ENCODE assay signal across 21 mouse cellular contexts in the genomic region with DNA sequence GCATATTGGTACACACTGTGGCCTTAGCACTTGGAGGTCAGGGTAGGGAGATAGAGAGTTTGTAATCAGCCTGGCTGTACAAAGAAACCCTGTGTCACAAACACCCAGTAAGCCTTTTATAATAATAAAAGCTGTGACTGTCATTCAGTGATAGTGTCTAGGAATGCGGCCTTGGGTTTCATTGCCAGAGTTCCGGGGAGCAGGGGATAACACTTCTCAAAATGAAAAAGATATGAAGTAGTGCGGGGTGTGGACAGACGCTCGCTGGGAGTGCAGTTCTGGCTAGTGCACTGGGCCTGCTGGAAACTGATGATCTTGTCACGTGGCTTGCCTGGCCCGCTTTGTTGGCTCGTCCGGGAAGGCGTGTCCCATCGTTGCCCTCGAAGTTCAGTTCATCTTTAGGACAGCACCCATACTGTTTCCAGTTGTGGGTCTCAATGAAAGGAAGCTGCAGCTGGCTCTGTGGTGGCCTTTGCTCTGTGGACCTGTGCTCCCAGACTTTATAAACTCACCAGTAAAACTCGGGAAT. TPM values are rescaled to one million over a fixed set of nuclear protein-coding genes. Genes with fewer than 3 reads are reported as not detected.
A peak's percentile ranks its signal among the peaks of the same experiment; 100 is the strongest.
DNase-seq lines count a peak whose midpoint lies in the region; ATAC-seq and TF ChIP-seq lines count a peak whose summit lies in the region.
"Had no signal": no experiment of that assay in that cellular context is flagged by ENCODE, and none has a peak within 500 bp of the region (broad histone marks: within the 10 kb centered on the region; RNA-seq: fewer than 3 reads in every experiment).

No protein-coding gene starts in this region.

- intact Hi-C loops in gastrocnemius, adult 2 months (cut with DNase I): no loop called here

- H3K36me3 ChIP-seq in heart, embryonic 14.5 days (ENCODE audit: control insufficient read depth, insufficient read depth, low read length): peaks cover 30% of the 10 kb centered on the region

- H3K4me1 ChIP-seq in heart, embryonic 14.5 days (ENCODE audit: control insufficient read depth in 2 of 2, insufficient read depth in 2 of 2, low read length in 2 of 2): peaks cover 7 to 8% of the 10 kb centered on the region in 2 experiments; a peak in 3 of 4 replicates
- H3K4me1 ChIP-seq: hindbrain, embryonic 12.5 days; neural tube, embryonic 12.5 days had no signal

- TF ChIP-seq CTCF in gastrocnemius, adult 2 months (IDR thresholded peaks at IDR 0.05): no peak

- H3K27me3 ChIP-seq in heart, embryonic 14.5 days (ENCODE audit: control insufficient read depth, insufficient read depth, low read length): no peaks in the 10 kb centered on the region
- H3K27me3 ChIP-seq: hindbrain, embryonic 12.5 days; neural tube, embryonic 12.5 days had no signal

- no peak overlapping the region for H3K9ac ChIP-seq in heart, embryonic 14.5 days (ENCODE audit: low read length)
- H3K9ac ChIP-seq: hindbrain, embryonic 12.5 days; liver, embryonic 15.5 days; neural tube, embryonic 12.5 days had no signal

- H3K4me2 ChIP-seq in heart, embryonic 14.5 days (ENCODE audit: low read length): peak overlapping the region; percentile 28; the same call in 1 of the 2 replicates
- H3K4me2 ChIP-seq: hindbrain, embryonic 12.5 days; liver, embryonic 15.5 days; neural tube, embryonic 12.5 days had no signal

- no peak overlapping the region for H3K4me3 ChIP-seq in gastrocnemius, adult 2 months
- no peak overlapping the region for H3K4me3 ChIP-seq in heart, embryonic 14.5 days (ENCODE audit: control insufficient read depth in 1 of 2, insufficient read depth in 1 of 2, low read depth in 1 of 2, low read length in 2 of 2)
- H3K4me3 ChIP-seq: hindbrain, embryonic 12.5 days; liver, embryonic 15.5 days; neural tube, embryonic 12.5 days had no signal

- no peak for ATAC-seq in heart, embryonic 14.5 days (ENCODE audit: insufficient number of reproducible peaks, insufficient read depth, low FRiP score, low read depth)
- no peak for ATAC-seq in granulocyte monocyte progenitor cell, adult 5-6 weeks (replicated peaks; ENCODE audit: poor library complexity, severe bottlenecking)
- ATAC-seq: intestine, embryonic 16.5 days had no signal

- 0 out of 2 replicates have a peak overlapping the region, but pooled peaks have one; percentile 2 for H3K27ac ChIP-seq in gastrocnemius, adult 2 months
- H3K27ac ChIP-seq in heart, embryonic 14.5 days (replicated peaks in 1 of 2; ENCODE audit: control insufficient read depth in 1 of 2, insufficient read depth in 1 of 2, low read depth in 2 of 2, low read length in 2 of 2): peak overlapping the region in 1 of 2 experiments; percentile 16; a peak in 1 of 4 replicates
- H3K27ac ChIP-seq: hindbrain, embryonic 12.5 days; liver, embryonic 15.5 days; neural tube, embryonic 12.5 days had no signal

- no peaks in the 10 kb centered on the region for H3K9me3 ChIP-seq in heart, embryonic 14.5 days (ENCODE audit: control insufficient read depth, low read length)
- H3K9me3 ChIP-seq: hindbrain, embryonic 12.5 days; liver, embryonic 15.5 days; neural tube, embryonic 12.5 days had no signal

- peak; percentile 74 for DNase-seq in gastrocnemius, adult 2 months
- no peak for DNase-seq in gastrocnemius, postnatal 4 days (ENCODE audit: low spot score in 2 of 2)
- DNase-seq in urinary bladder, postnatal 14 days (ENCODE audit: low spot score): peak; percentile 20
- no peak for DNase-seq in urinary bladder, adult 2 months (ENCODE audit: low spot score)
- peak; percentile 36 for DNase-seq in skeletal muscle tissue, adult 2 months (ENCODE audit: low read depth, low spot score)
- no peak for DNase-seq in spleen, postnatal 4 days (ENCODE audit: low spot score in 2 of 2)
- DNase-seq: cerebellum, adult 18-20 months; kidney, postnatal 25 days; left cerebral cortex, postnatal 4 days; retina, postnatal 1 day had no signal

- 24% methylated on average over 13 of the region's 13 CpGs for WGBS in heart, embryonic 14.5 days

RNA-seq across cellular contexts. Expression of gene Sde2, which starts 19.3 kb away (rescaled TPM):
- 1 to 10 TPM; 7.4 to 7.8 TPM for total RNA-seq in gastrocnemius, adult 2 months (2021)
- 10 to 100 TPM; 18.5 to 20.0 TPM for total RNA-seq in gastrocnemius, postnatal 4 days (2021)
- 18.3 and 19.0 TPM in 2 replicates for polyA plus RNA-seq in urinary bladder, adult 2 months (2012; rRNA removed)
- polyA plus RNA-seq in heart, embryonic 14.5 days (2014; fragmentation: Nextera tagmentation; extraction: Ambion mirVana): 22.3 TPM in 2 replicates
- total RNA-seq in granulocyte monocyte progenitor cell, adult 5-6 weeks (2014; fragmentation: Nextera tagmentation): 18.0 and 23.5 TPM in 2 replicates
- total RNA-seq in granulocyte monocyte progenitor cell, adult 5-6 weeks (2017): 29.5 and 29.8 TPM in 2 replicates

RNA-seq across cellular contexts. Expression of gene Lefty2, which starts 22.7 kb away (rescaled TPM):
- not detected for total RNA-seq in gastrocnemius, adult 2 months (2021)
- total RNA-seq in gastrocnemius, postnatal 4 days (2021): not detected
- 0.29 and 0.44 TPM in 2 replicates for polyA plus RNA-seq in urinary bladder, adult 2 months (2012; rRNA removed)
- not detected in 2 replicates for polyA plus RNA-seq in heart, embryonic 14.5 days (2014; fragmentation: Nextera tagmentation; extraction: Ambion mirVana)
- not detected in 2 replicates for total RNA-seq in granulocyte monocyte progenitor cell, adult 5-6 weeks (2014; fragmentation: Nextera tagmentation)
- not detected in 2 replicates for total RNA-seq in granulocyte monocyte progenitor cell, adult 5-6 weeks (2017)
- total RNA-seq: common myeloid progenitor, adult 5-6 weeks had no signal
- polyA plus RNA-seq: C2C12; forebrain, embryonic 11.5 days; intestine, embryonic 16.5 days; liver, embryonic 15.5 days; neural tube, embryonic 12.5 days; small intestine, adult 2 months; stomach, embryonic 14.5 days had no signal

RNA-seq across cellular contexts. Expression of gene Pycr2, which starts 33.9 kb away (rescaled TPM):
- total RNA-seq in gastrocnemius, adult 2 months (2021): 10 to 100 TPM; 10.3 to 11.7 TPM
- total RNA-seq in gastrocnemius, postnatal 4 days (2021): 10 to 100 TPM; 24.1 to 27.0 TPM
- 34.1 and 46.5 TPM in 2 replicates for polyA plus RNA-seq in urinary bladder, adult 2 months (2012; rRNA removed)
- 42.1 and 46.0 TPM in 2 replicates for polyA plus RNA-seq in heart, embryonic 14.5 days (2014; fragmentation: Nextera tagmentation; extraction: Ambion mirVana)
- total RNA-seq in granulocyte monocyte progenitor cell, adult 5-6 weeks (2014; fragmentation: Nextera tagmentation): 48.7 and 53.2 TPM in 2 replicates
- total RNA-seq in granulocyte monocyte progenitor cell, adult 5-6 weeks (2017): 27.8 and 28.4 TPM in 2 replicates

RNA-seq across cellular contexts. Expression of gene H3f3a, which starts 56.4 kb away (rescaled TPM):
- total RNA-seq in gastrocnemius, adult 2 months (2021): 100 to 1,000 TPM; 314 to 379 TPM
- 100 to 1,000 TPM; 776 to 797 TPM for total RNA-seq in gastrocnemius, postnatal 4 days (2021)
- 810 and 870 TPM in 2 replicates for polyA plus RNA-seq in urinary bladder, adult 2 months (2012; rRNA removed)
- polyA plus RNA-seq in heart, embryonic 14.5 days (2014; fragmentation: Nextera tagmentation; extraction: Ambion mirVana): 1,749 and 1,827 TPM in 2 replicates
- total RNA-seq in granulocyte monocyte progenitor cell, adult 5-6 weeks (2014; fragmentation: Nextera tagmentation): 1,208 and 1,212 TPM in 2 replicates
- 1,574 and 1,754 TPM in 2 replicates for total RNA-seq in granulocyte monocyte progenitor cell, adult 5-6 weeks (2017)

Comparison
In these comparisons a context has a peak if more than half of its experiments do, and no peak if none do; other contexts are left out.
1. DNase-seq: peak in gastrocnemius, adult 2 months (single experiment), urinary bladder, postnatal 14 days (single experiment) and skeletal muscle tissue, adult 2 months (single experiment); none in gastrocnemius, postnatal 4 days (0 of 2), urinary bladder, adult 2 months (single experiment) and spleen, postnatal 4 days (0 of 2).